Mouse (Mus musculus): ENCODE measurements around the gene Fam162a.

GRCm38 (mm10) chr16:36056416-36056815 is 15.0 kb downstream of the Fam162a start:
- TF ChIP-seq CHD1 (IDR thresholded peaks at IDR 0.05; ENCODE audit: low read depth, low read length): no peak
- no peak for TF ChIP-seq MAFK (IDR thresholded peaks at IDR 0.05; ENCODE audit: borderline replicate concordance, low read depth, low read length)
- TF ChIP-seq BHLHE40 (IDR thresholded peaks at IDR 0.05; ENCODE audit: borderline replicate concordance, low read depth, low read length): no peak
- no peak for TF ChIP-seq CTCF (IDR thresholded peaks at IDR 0.05 in 2 of 3, conservative IDR thresholded peaks at IDR 0.05 in 1 of 3; ENCODE audit: control insufficient read depth in 1 of 3, insufficient read depth in 1 of 3, low read depth in 2 of 3, low read length in 3 of 3, poor library complexity in 1 of 3, severe bottlenecking in 1 of 3)
- no peak for TF ChIP-seq POLR2A (IDR thresholded peaks at IDR 0.05; ENCODE audit: control insufficient read depth in 1 of 2, insufficient read depth in 1 of 2, low read depth in 1 of 2, low read length in 2 of 2, poor library complexity in 1 of 2)
- no peak for TF ChIP-seq EP300 (IDR thresholded peaks at IDR 0.05; ENCODE audit: low read depth in 1 of 2, low read length in 2 of 2)
- TF ChIP-seq POLR2AphosphoS5 (IDR thresholded peaks at IDR 0.05; ENCODE audit: borderline replicate concordance, low read depth, low read length): no peak
